Mouse (Mus musculus) heart, adult 2 months (tissue): ENCODE results near the gene Inpp5d. TPM values are rescaled to one million over a fixed set of nuclear protein-coding genes. Genes with fewer than 3 reads are reported as not detected.

ENCODE experiments used
- DNase-seq, 2 experiments: peaks; one replicate each; pipeline ENCODE4 v3.0.0; 2021
- H3K27ac ChIP-seq: fragments of 200-600 bp; 2 replicates; pipeline ENCODE4 v1.8.1; 2022
- H3K27me3 ChIP-seq: fragments of 200-500 bp; 2 replicates; pipeline ENCODE4 v1.6.1; 2012; ENCODE audit warnings: mild to moderate bottlenecking, low read length, inconsistent platforms, mixed read lengths; ENCODE audit not compliant: control insufficient read depth, insufficient read depth
- H3K36me3 ChIP-seq: fragments of 200-500 bp; 2 replicates; pipeline ENCODE4 v1.6.1; 2012; ENCODE audit warnings: low read length, inconsistent platforms; ENCODE audit not compliant: control insufficient read depth, insufficient read depth
- H3K4me1 ChIP-seq: fragments of 200-500 bp; 2 replicates; pipeline ENCODE4 v1.6.1; 2011; ENCODE audit warnings: low read length; ENCODE audit not compliant: control insufficient read depth, insufficient read depth
- H3K4me3 ChIP-seq: fragments of 200-600 bp; 2 replicates; pipeline ENCODE4 v1.8.1; 2022
- H3K79me2 ChIP-seq: fragments of 200-500 bp; replicated peaks from 2 replicates; pipeline ENCODE4 v1.6.1; 2012; ENCODE audit warnings: mild to moderate bottlenecking, inconsistent platforms, low read length, moderate library complexity, mixed read lengths; ENCODE audit not compliant: control insufficient read depth, insufficient read depth
- H3K9ac ChIP-seq: fragments of 200-500 bp; 2 replicates; pipeline ENCODE4 v1.6.1; 2012; ENCODE audit warnings: low read depth, mild to moderate bottlenecking, control low read depth, inconsistent platforms, low read length, mixed read lengths
- CTCF ChIP-seq: fragments of 200-600 bp; IDR thresholded peaks from 2 replicates; pipeline ENCODE4 v1.8.1; 2022; ENCODE audit warnings: antibody characterized with exemption, mild to moderate bottlenecking, moderate library complexity
- EP300 ChIP-seq: fragments of 200-500 bp; IDR thresholded peaks from 2 replicates; pipeline ENCODE4 v1.6.1; 2011; ENCODE audit warnings: low read depth, low read length, control low read depth; ENCODE audit not compliant: insufficient read depth
- POLR2A ChIP-seq: fragments of 200-500 bp; IDR thresholded peaks from 2 replicates; pipeline ENCODE4 v1.6.1; 2011; ENCODE audit warnings: mild to moderate bottlenecking, low read depth, low read length, control low read depth; ENCODE audit not compliant: insufficient read depth
- WGBS: fragments of 180-500 bp; shearing (Covaris S2); methylation state at CpG from one replicate; pipeline ENCODE4 v1.1.7; 2018; 5-methylcytosine and 5-hydroxymethylcytosine counted together
- intact Hi-C: fragments of 180-260 bp; cut with DNase I; formaldehyde crosslinking; loops from one replicate; pipeline ENCODE4 v1.15.1; 2025
- polyA plus RNA-seq: library from polyadenylated mRNA; depleted of rRNA; stranded (reverse); fragments of >200 nt; gene quantifications from 2 replicates; pipeline ENCODE4 v1.2.3, GENCODE M21; 2012
- total RNA-seq, 2 experiments: library from RNA; stranded (reverse); gene quantifications; 2 replicates each; pipeline ENCODE4 v1.2.3; 2021

Inpp5d gene
- total and polyA plus RNA-seq, 3 experiments = 13.2 to 13.8 (median 13.5) TPM

- H3K79me2 ChIP-seq = no peaks in the 10 kb centered on the region
- H3K4me1 ChIP-seq = no peaks in the 10 kb centered on the region
- no peak overlapping the region for H3K4me3 ChIP-seq
- 28% methylated on average over 2 of the region's 2 CpGs for WGBS
- no peak overlapping the region for H3K27ac ChIP-seq
- H3K36me3 ChIP-seq = no peaks in the 10 kb centered on the region
- no peak for DNase-seq
- H3K27me3 ChIP-seq = no peaks in the 10 kb centered on the region
- H3K9ac ChIP-seq = no peak overlapping the region
- intact Hi-C loops = loop anchor here (5.0 kb wide), 1 partner anchor 250 kb away; the partner anchor contains the start of gene Snorc
- no peak for TF ChIP-seq CTCF
- TF ChIP-seq EP300 = no peak
- TF ChIP-seq POLR2A = no peak
Measured at GRCm38 (mm10) chr1:87722081-87722480, 102.0 kb downstream of the Inpp5d start.

- Histone ChIP-seq H3K79me2 (no peaks in the 10 kb centered on the region), H3K9ac (no peak overlapping the region), H3K27ac (no peak overlapping the region), H3K4me3 (no peak overlapping the region), H3K4me1 (no peaks in the 10 kb centered on the region), H3K27me3 (no peaks in the 10 kb centered on the region), H3K36me3 (no peaks in the 10 kb centered on the region)
- intact Hi-C loops = loop anchor here (5.0 kb wide), 1 partner anchor 251 kb away; the partner anchor contains the start of gene Snorc
- TF ChIP-seq EP300 = no peak
- TF ChIP-seq POLR2A = no peak
- TF ChIP-seq CTCF = no peak
- 66% methylated on average over 4 of the region's 4 CpGs for WGBS
- no peak for DNase-seq
Measured at GRCm38 (mm10) chr1:87723351-87723750, 103.2 kb downstream of the Inpp5d start.

GRCm38 (mm10) chr1:87729070-87729469 is 109.0 kb downstream of the Inpp5d start:
- TF ChIP-seq POLR2A (no peak), CTCF (no peak), EP300 (no peak)
- H3K36me3 ChIP-seq = no peaks in the 10 kb centered on the region

GRCm38 (mm10) chr1:87729850-87730249 is 109.7 kb downstream of the Inpp5d start:
- TF ChIP-seq CTCF (no peak), POLR2A (no peak), EP300 (no peak)
- Histone ChIP-seq H3K4me3 (no peak overlapping the region), H3K79me2 (no peaks in the 10 kb centered on the region), H3K27me3 (no peaks in the 10 kb centered on the region), H3K27ac (no peak overlapping the region), H3K9ac (no peak overlapping the region), H3K36me3 (no peaks in the 10 kb centered on the region), H3K4me1 (peaks cover 1% of the 10 kb centered on the region; the same call in 1 of the 2 replicates)
- intact Hi-C loops = loop anchor here (5.0 kb wide), 1 partner anchor 1878 kb away; no protein-coding TSS in a partner anchor
- DNase-seq = no peak
- 77% methylated on average over 6 of the region's 6 CpGs for whole genome bisulfite sequencing

More at GRCm38 (mm10) chr1:87729070-87729469, 109.0 kb downstream of the Inpp5d start:
- Histone ChIP-seq H3K9ac (no peak overlapping the region), H3K4me3 (no peak overlapping the region), H3K79me2 (no peaks in the 10 kb centered on the region), H3K27me3 (no peaks in the 10 kb centered on the region), H3K27ac (no peak overlapping the region), H3K4me1 (peaks cover 1% of the 10 kb centered on the region; the same call in 1 of the 2 replicates)
- intact Hi-C loops = no loop called here
- WGBS = 64% methylated on average over 2 of the region's 2 CpGs
- no peak for DNase-seq

- no peaks in the 10 kb centered on the region for H3K79me2 ChIP-seq
- no peak for DNase-seq
- no peak overlapping the region for H3K27ac ChIP-seq
- no peak overlapping the region for H3K4me3 ChIP-seq
- TF ChIP-seq EP300 = no peak
- no peak for TF ChIP-seq CTCF
- TF ChIP-seq POLR2A = no peak
- H3K36me3 ChIP-seq = no peaks in the 10 kb centered on the region
- no peak overlapping the region for H3K9ac ChIP-seq
- H3K27me3 ChIP-seq = no peaks in the 10 kb centered on the region
- intact Hi-C loops = loop anchor here (5.0 kb wide), 1 partner anchor 1878 kb away; no protein-coding TSS in a partner anchor
- peaks cover 1% of the 10 kb centered on the region; the same call in 1 of the 2 replicates for H3K4me1 ChIP-seq
- WGBS = 77% methylated on average over 7 of the region's 7 CpGs
Measured at GRCm38 (mm10) chr1:87730271-87730670, 110.2 kb downstream of the Inpp5d start.

GRCm38 (mm10) chr1:87733212-87733611 is 113.1 kb downstream of the Inpp5d start:
- DNase-seq = no peak
- H3K27ac ChIP-seq = no peak overlapping the region; the same call in 1 of the 2 replicates
- 58% methylated on average over 5 of the region's 5 CpGs for WGBS

More at GRCm38 (mm10) chr1:87733212-87733611, 113.1 kb downstream of the Inpp5d start:
- intact Hi-C loops = loop anchor here (5.0 kb wide), 1 partner anchor 1881 kb away; no protein-coding TSS in a partner anchor
- H3K27me3 ChIP-seq = no peaks in the 10 kb centered on the region
- no peaks in the 10 kb centered on the region for H3K36me3 ChIP-seq
- TF ChIP-seq POLR2A (no peak), CTCF (no peak), EP300 (no peak)
- no peaks in the 10 kb centered on the region for H3K79me2 ChIP-seq
- no peak overlapping the region for H3K4me3 ChIP-seq
- H3K9ac ChIP-seq = no peak overlapping the region
- H3K4me1 ChIP-seq = peaks cover 1% of the 10 kb centered on the region; the same call in 1 of the 2 replicates
